Mouse (Mus musculus): ENCODE data around the gene Asb16. TPM values are rescaled to one million over a fixed set of nuclear protein-coding genes. Genes with fewer than 3 reads are reported as not detected.

The Asb16 gene
- polyA plus RNA-seq, 1 experiment from 2014 or later = 0.20 TPM

GRCm38 (mm10) chr11:102317298-102317900, 48.9 kb downstream of the Asb16 start:
- Histone ChIP-seq H3K36me3 (peaks cover 32% of the 10 kb centered on the region), H3K4me3 (peak overlapping the region; percentile 99), H3K4me1 (peaks cover 25% of the 10 kb centered on the region), H3K4me2 (peak overlapping the region; percentile 73), H3K9me3 (no peaks in the 10 kb centered on the region), H3K9ac (peak overlapping the region; percentile 99), H3K27ac (peak overlapping the region; percentile 99), H3K27me3 (no peaks in the 10 kb centered on the region)
- 0% methylated on average over 53 of the region's 87 CpGs for WGBS
- ATAC-seq (ENCODE audit: insufficient number of reproducible peaks, low FRiP score, low TSS enrichment, low read depth) = no peak

GRCm38 (mm10) chr11:102317901-102318575, 49.5 kb downstream of the Asb16 start:
- under 1% methylated on average over 27 of the region's 77 CpGs for WGBS

DNA sequence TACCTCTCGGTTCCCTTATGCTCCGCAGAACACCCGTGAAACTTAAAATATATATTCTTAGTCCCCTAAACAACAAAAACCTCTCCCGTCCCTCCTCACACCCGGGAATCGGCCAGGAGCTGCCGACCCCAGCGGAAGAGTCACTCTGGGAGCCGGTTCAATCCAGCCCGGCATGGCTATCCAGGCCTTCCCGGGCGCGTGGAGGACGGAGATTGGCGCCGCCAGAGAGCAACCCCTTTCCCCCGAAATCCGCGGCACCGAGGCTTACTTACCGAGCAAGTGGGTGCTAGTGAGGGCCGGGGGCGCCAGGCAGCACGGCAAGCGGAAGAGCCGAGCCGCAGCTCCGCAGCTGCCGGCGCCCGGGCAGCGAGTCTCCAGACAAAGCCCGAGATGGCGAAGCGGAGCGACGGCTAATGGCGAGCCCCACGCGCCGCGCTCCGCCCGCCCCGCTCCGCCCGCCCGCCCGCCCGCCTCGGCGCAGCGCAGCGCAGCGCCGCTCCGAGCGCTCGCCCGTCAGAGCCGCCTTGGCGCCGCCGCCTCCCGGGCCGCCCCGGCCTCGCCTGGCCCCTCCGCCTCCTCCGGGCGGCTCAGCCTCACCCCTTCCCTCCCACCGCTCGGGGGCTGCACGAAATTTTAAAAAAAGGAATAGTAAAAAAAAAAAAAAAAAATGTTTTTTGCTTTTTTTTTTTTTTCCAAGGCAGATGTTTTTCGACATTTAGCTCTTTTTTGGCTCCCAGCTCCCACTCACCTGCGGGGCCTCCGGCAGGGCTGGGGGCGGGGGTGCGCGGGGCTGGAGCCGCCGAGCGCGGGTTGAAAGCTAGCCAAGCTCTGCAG, 50.2 kb downstream of the Asb16 start:
- peaks cover 25% of the 10 kb centered on the region for H3K4me1 ChIP-seq
- H3K9me3 ChIP-seq = no peaks in the 10 kb centered on the region
- no peaks in the 10 kb centered on the region for H3K27me3 ChIP-seq
- WGBS = under 1% methylated on average over 56 of the region's 84 CpGs
- H3K4me2 ChIP-seq = peak overlapping the region; percentile 73
- H3K9ac ChIP-seq = peak overlapping the region; percentile 99
- H3K36me3 ChIP-seq = peaks cover 18% of the 10 kb centered on the region
- no peak for ATAC-seq (ENCODE audit: insufficient number of reproducible peaks, low FRiP score, low TSS enrichment, low read depth)
- peak overlapping the region; percentile 99 for H3K27ac ChIP-seq
- peak overlapping the region; percentile 99 for H3K4me3 ChIP-seq

More at GRCm38 (mm10) chr11:102317901-102318575, 49.5 kb downstream of the Asb16 start:
- peak overlapping the region; percentile 99 for H3K9ac ChIP-seq
- peak; percentile 72 for ATAC-seq (ENCODE audit: insufficient number of reproducible peaks, low FRiP score, low TSS enrichment, low read depth)
- peak overlapping the region; percentile 73 for H3K4me2 ChIP-seq
- H3K27ac ChIP-seq = peak overlapping the region; percentile 99
- H3K27me3 ChIP-seq = no peaks in the 10 kb centered on the region
- H3K4me3 ChIP-seq = peak overlapping the region; percentile 99
- peaks cover 25% of the 10 kb centered on the region for H3K36me3 ChIP-seq
- no peaks in the 10 kb centered on the region for H3K9me3 ChIP-seq
- peaks cover 25% of the 10 kb centered on the region for H3K4me1 ChIP-seq

- H3K36me3 ChIP-seq = peaks cover 12% of the 10 kb centered on the region
- H3K27me3 ChIP-seq = no peaks in the 10 kb centered on the region
- 0% methylated on average over 25 of the region's 25 CpGs for WGBS
- peak within 1 kb of the TSS; percentile 73 for H3K4me2 ChIP-seq
- H3K9me3 ChIP-seq = no peaks in the 10 kb centered on the region
- peak within 1 kb of the TSS; percentile 99 for H3K4me3 ChIP-seq
- peak within 1 kb of the TSS; percentile 99 for H3K27ac ChIP-seq
- H3K4me1 ChIP-seq = peaks cover 25% of the 10 kb centered on the region
- H3K9ac ChIP-seq = peak within 1 kb of the TSS; percentile 99
- peak; percentile 17; the same call in 1 of the 2 replicates for ATAC-seq (ENCODE audit: insufficient number of reproducible peaks, low FRiP score, low TSS enrichment, low read depth)
Measured at GRCm38 (mm10) chr11:102319410-102319792, 50.9 kb downstream of the Asb16 start, which contains the start of gene Ubtf. Ubtf (minus strand) TSS chr11:102319742.

- no peak for ATAC-seq (ENCODE audit: insufficient number of reproducible peaks, low FRiP score, low TSS enrichment, low read depth)
- H3K4me2 ChIP-seq = peak overlapping the region; percentile 73
- H3K27ac ChIP-seq = peak overlapping the region; percentile 99
- H3K4me1 ChIP-seq = peaks cover 23% of the 10 kb centered on the region
- H3K4me3 ChIP-seq = peak overlapping the region; percentile 99
- H3K9me3 ChIP-seq = no peaks in the 10 kb centered on the region
- WGBS = under 1% methylated on average over 38 of the region's 38 CpGs
- H3K9ac ChIP-seq = peak overlapping the region; percentile 99
- H3K27me3 ChIP-seq = no peaks in the 10 kb centered on the region
- H3K36me3 ChIP-seq = peaks cover 5% of the 10 kb centered on the region
Measured at GRCm38 (mm10) chr11:102319941-102320685, 51.6 kb downstream of the Asb16 start.

DNA sequence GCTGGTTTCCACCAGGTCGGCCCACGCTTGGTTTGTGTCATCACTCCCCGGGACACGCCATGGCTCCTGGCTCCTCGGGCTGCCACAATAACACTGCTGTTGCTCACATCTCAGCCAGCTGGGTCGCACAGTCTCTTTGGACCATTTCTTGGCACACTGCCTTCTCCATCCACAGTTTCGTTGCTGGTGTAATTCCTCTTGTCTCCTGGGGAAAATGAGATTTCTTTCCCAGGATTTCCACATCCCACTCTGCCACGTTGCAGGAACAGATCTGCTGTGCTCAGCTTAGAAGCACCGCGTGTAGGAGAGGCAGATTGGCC, 52.1 kb downstream of the Asb16 start:
- H3K4me2 ChIP-seq = peak overlapping the region; percentile 73
- no peaks in the 10 kb centered on the region for H3K36me3 ChIP-seq
- WGBS = 12% methylated on average over 10 of the region's 10 CpGs
- ATAC-seq (ENCODE audit: insufficient number of reproducible peaks, low FRiP score, low TSS enrichment, low read depth) = no peak
- peak overlapping the region; percentile 99 for H3K27ac ChIP-seq
- peak overlapping the region; percentile 37 for H3K9ac ChIP-seq
- peaks cover 17% of the 10 kb centered on the region for H3K4me1 ChIP-seq
- H3K4me3 ChIP-seq = peak overlapping the region; percentile 99
- H3K27me3 ChIP-seq = no peaks in the 10 kb centered on the region
- H3K9me3 ChIP-seq = no peaks in the 10 kb centered on the region

DNA sequence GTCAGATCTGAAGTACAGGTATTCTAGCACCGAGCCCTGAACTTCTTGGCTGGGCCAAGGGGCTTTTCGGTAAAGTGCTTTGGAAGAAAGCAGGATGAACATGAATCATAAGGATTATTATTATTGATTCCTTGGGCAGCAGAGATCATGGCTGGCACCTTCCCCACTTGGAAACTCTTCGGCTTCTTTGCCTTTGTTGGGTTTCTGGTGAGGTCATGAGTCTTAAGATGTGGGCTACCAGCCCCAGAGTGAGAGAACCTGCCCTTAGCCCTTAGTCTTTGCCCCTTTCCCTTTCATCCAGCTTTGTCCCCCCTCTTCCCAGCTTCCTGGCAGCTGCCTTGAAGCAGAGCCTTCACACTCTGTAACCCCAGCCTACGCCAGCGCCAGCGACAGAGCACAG, 53.4 kb downstream of the Asb16 start:
- ATAC-seq (ENCODE audit: insufficient number of reproducible peaks, low FRiP score, low TSS enrichment, low read depth) = no peak
- WGBS = 74% methylated on average over 6 of the region's 6 CpGs

DNA sequence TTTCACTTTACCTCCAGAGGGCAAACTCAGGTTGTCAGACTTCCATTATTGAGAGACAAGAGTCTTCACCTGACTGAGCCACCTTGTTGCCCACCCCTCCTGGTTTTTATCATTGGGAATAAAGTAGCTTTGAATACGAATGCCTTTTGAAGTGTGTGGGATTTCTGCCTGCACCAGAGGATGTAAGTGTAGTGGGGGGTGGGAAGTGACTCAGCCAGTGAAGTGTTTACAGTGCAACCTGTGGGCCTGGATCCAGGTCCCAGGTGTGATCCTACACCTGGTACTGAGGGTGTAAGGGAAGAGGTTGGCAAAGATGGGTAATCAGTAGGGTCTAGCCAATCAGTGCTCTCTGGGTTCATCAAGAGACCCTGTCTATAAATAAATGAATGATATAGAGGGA, 55.0 kb downstream of the Asb16 start:
- Histone ChIP-seq H3K27ac (no peak overlapping the region), H3K9ac (no peak overlapping the region), H3K4me1 (peaks cover 8% of the 10 kb centered on the region), H3K4me2 (no peak overlapping the region), H3K36me3 (no peaks in the 10 kb centered on the region), H3K27me3 (no peaks in the 10 kb centered on the region), H3K9me3 (no peaks in the 10 kb centered on the region), H3K4me3 (no peak overlapping the region)
- 67% methylated on average over 1 of the region's 1 CpGs for WGBS
- no peak for ATAC-seq (ENCODE audit: insufficient number of reproducible peaks, low FRiP score, low TSS enrichment, low read depth)

More for the DNA sequence above, 53.4 kb downstream of the Asb16 start:
- Histone ChIP-seq H3K9me3 (no peaks in the 10 kb centered on the region), H3K4me3 (no peak overlapping the region), H3K27ac (no peak overlapping the region), H3K36me3 (no peaks in the 10 kb centered on the region), H3K4me2 (no peak overlapping the region), H3K9ac (no peak overlapping the region), H3K4me1 (peaks cover 8% of the 10 kb centered on the region), H3K27me3 (no peaks in the 10 kb centered on the region)

DNA sequence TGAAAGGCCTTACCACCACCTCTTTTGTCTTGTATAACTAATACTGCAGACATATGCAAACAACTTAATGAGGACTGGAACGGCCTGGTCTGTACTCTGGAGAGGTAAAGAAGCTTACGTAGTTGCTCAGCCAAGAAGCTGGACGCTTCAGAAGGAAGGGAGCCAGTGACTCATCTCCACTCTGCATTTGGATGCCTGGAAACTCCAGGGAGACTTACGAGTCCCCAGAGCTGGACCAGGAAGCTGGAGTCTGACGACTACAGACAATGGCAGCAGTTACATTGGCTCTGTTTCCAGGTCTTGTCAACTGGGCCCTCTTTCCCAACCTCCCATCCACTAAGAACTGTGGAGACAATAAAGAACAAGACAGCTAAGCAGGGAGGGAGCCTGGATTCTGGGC, 58.7 kb downstream of the Asb16 start:
- ATAC-seq (ENCODE audit: insufficient number of reproducible peaks, low FRiP score, low TSS enrichment, low read depth) = no peak
- WGBS = 61% methylated on average over 5 of the region's 5 CpGs
- no peaks in the 10 kb centered on the region for H3K36me3 ChIP-seq
- no peaks in the 10 kb centered on the region for H3K9me3 ChIP-seq
- no peaks in the 10 kb centered on the region for H3K4me1 ChIP-seq
- H3K27ac ChIP-seq = no peak overlapping the region
- H3K4me2 ChIP-seq = no peak overlapping the region
- no peaks in the 10 kb centered on the region for H3K27me3 ChIP-seq
- H3K4me3 ChIP-seq = no peak overlapping the region
- no peak overlapping the region for H3K9ac ChIP-seq

DNA sequence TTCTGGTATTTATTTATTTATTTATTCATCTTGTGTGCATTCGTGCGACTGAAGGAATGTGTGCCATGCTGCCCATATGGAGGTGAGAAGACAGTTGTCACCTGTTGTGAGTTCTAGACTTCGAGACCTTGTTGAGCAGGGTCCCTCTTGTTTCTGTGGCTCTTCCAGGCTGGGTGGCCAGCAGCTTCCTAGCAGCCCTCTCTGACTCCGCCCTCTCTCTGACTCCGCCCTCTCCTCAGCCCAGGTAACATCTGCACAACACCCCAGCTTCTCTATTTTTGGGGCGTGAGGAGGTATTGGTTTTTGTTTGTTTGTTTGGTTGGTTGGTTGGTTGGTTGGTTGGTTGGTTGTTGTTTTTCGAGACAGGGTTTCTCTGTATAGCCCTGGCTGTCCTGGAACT, 59.3 kb downstream of the Asb16 start:
- Histone ChIP-seq H3K27me3 (no peaks in the 10 kb centered on the region), H3K9ac (no peak overlapping the region), H3K27ac (no peak overlapping the region), H3K36me3 (no peaks in the 10 kb centered on the region), H3K4me3 (no peak overlapping the region), H3K4me1 (no peaks in the 10 kb centered on the region), H3K4me2 (no peak overlapping the region), H3K9me3 (no peaks in the 10 kb centered on the region)
- no peak for ATAC-seq (ENCODE audit: insufficient number of reproducible peaks, low FRiP score, low TSS enrichment, low read depth)
- WGBS = 80% methylated on average over 7 of the region's 7 CpGs

All from limb, embryonic 15.5 days (tissue).